Mouse (Mus musculus) ES-Bruce4 (cell line): ENCODE measurements around the gene Alpk1.

Experiments
- CTCF ChIP-seq: IDR thresholded peaks from one replicate; pipeline ENCODE4 v1.8.1; 2011; ENCODE audit warnings: low read depth, low read length
- EP300 ChIP-seq: IDR thresholded peaks from 2 replicates; pipeline ENCODE4 v1.6.1; 2011; ENCODE audit warnings: low read depth, low read length; ENCODE audit not compliant: insufficient read depth

DNA sequence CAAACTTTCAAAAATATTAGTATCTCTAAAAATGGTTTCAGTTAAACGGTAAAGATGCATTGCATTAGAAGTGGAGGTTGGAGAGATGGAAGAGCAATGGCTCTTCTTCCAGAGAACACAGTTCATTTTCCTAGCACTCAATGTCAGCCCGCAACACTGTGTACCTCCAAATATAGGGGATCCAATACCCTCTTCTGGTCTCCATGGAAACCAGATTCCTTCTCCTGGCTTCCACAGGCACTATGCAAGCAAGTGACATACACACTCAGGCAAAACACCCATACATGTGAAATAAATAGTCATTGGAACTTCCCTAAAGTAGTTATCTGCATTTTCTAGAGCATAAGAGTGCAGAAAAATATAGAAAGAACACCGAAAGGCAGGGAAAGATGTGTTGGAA, 44.9 kb downstream of the Alpk1 start:
- TF ChIP-seq CTCF = no peak
- no peak for TF ChIP-seq EP300
